Mouse (Mus musculus): ENCODE data around the gene Veph1. TPM values are rescaled to one million over a fixed set of nuclear protein-coding genes. Genes with fewer than 3 reads are reported as not detected.

Veph1 gene
- polyA plus RNA-seq, 1 experiment from 2014 or later, result 18.7 TPM

Other genes with a start within 250 kb of the Veph1 start
- 27.7 and 29.7 TPM in 2 replicates for gene Ptx3, start 76.9 kb downstream of the Veph1 start, polyA plus RNA-seq (2016; fragmentation: Nextera tagmentation; extraction: Ambion mirVana)

Data from midbrain, embryonic 12.5 days (tissue).